Mouse (Mus musculus) Muller cell, postnatal 12 days (primary cell): ENCODE data around the gene Cmtm5.

Source experiments
- DNase-seq: peaks from one replicate; pipeline ENCODE4 v3.0.0-alpha.2; 2015; ENCODE audit errors: inconsistent ontology term

Cmtm5 gene

GRCm38 (mm10) chr14:54935904-54936830 is at the start of gene Cmtm5:
TSS of gene Cmtm5 (plus strand) at chr14:54936261.
- DNase-seq: no peak

GRCm38 (mm10) chr14:54892200-54892599 is 43.9 kb upstream of the Cmtm5 start, which contains the start of gene Pabpn1:
TSS of gene Pabpn1 (plus strand) at chr14:54892500.
- DNase-seq: no peak

- DNase-seq: peak; percentile 99
Observed at GRCm38 (mm10) chr14:54893651-54894181, 42.3 kb upstream of the Cmtm5 start.

GRCm38 (mm10) chr14:54894296-54895151 is 41.5 kb upstream of the Cmtm5 start:
- DNase-seq: peak; percentile 77

- no peak for DNase-seq
Observed at GRCm38 (mm10) chr14:54897445-54897844, 38.6 kb upstream of the Cmtm5 start.

GRCm38 (mm10) chr14:54900383-54900782 is 35.7 kb upstream of the Cmtm5 start:
- peak; percentile 73 for DNase-seq

GRCm38 (mm10) chr14:54903641-54904040 is 32.4 kb upstream of the Cmtm5 start:
- no peak for DNase-seq

- DNase-seq: no peak
Observed at GRCm38 (mm10) chr14:54908682-54909081, 27.4 kb upstream of the Cmtm5 start.

- no peak for DNase-seq
Observed at GRCm38 (mm10) chr14:54912109-54912850, 23.8 kb upstream of the Cmtm5 start.

- DNase-seq: peak; percentile 75
Observed at GRCm38 (mm10) chr14:54912886-54913285, 23.2 kb upstream of the Cmtm5 start, which contains the start of gene Slc22a17. TSS of gene Slc22a17 (minus strand) at chr14:54913132.

GRCm38 (mm10) chr14:54913343-54913742 is 22.7 kb upstream of the Cmtm5 start:
- DNase-seq: no peak

GRCm38 (mm10) chr14:54920076-54920685 is 15.9 kb upstream of the Cmtm5 start:
- no peak for DNase-seq

GRCm38 (mm10) chr14:54924641-54925348 is 11.3 kb upstream of the Cmtm5 start:
- no peak for DNase-seq

GRCm38 (mm10) chr14:54925349-54926342 is 10.4 kb upstream of the Cmtm5 start, which contains the start of gene Efs:
TSS of gene Efs (minus strand) at chr14:54926126.
- DNase-seq: peak; percentile 64

GRCm38 (mm10) chr14:54926401-54927158 is 9.5 kb upstream of the Cmtm5 start:
- peak; percentile 49 for DNase-seq

- no peak for DNase-seq
Observed at GRCm38 (mm10) chr14:54927296-54927695, 8.8 kb upstream of the Cmtm5 start.

- peak; percentile 85 for DNase-seq
Observed at GRCm38 (mm10) chr14:54929801-54930200, 6.3 kb upstream of the Cmtm5 start.

GRCm38 (mm10) chr14:54930431-54930830 is 5.6 kb upstream of the Cmtm5 start:
- peak; percentile 43 for DNase-seq
